Mouse (Mus musculus): ENCODE data around the gene Hs3st3b1. TPM values are rescaled to one million over a fixed set of nuclear protein-coding genes. Genes with fewer than 3 reads are reported as not detected.

Hs3st3b1 gene
- total RNA-seq (2015) (0.38 and 0.55 TPM in 2 replicates), total RNA-seq (2017) (0.59 and 0.77 TPM in 2 replicates)

- ATAC-seq (ENCODE audit: poor library complexity, severe bottlenecking) = peak; percentile 77
Observed at GRCm38 (mm10) chr11:63922091-63922621, at the start of gene Hs3st3b1. Hs3st3b1 (minus strand) TSS chr11:63922290.

- ATAC-seq (ENCODE audit: poor library complexity, severe bottlenecking) = no peak
Observed at GRCm38 (mm10) chr11:63971462-63971861, 49.4 kb upstream of the Hs3st3b1 start.

- no peak for ATAC-seq (ENCODE audit: poor library complexity, severe bottlenecking)
Observed at GRCm38 (mm10) chr11:63970818-63971217, 48.7 kb upstream of the Hs3st3b1 start.

GRCm38 (mm10) chr11:63969205-63969910 is 47.3 kb upstream of the Hs3st3b1 start:
- ATAC-seq (ENCODE audit: poor library complexity, severe bottlenecking) = no peak

- no peak for ATAC-seq (ENCODE audit: poor library complexity, severe bottlenecking)
Observed at GRCm38 (mm10) chr11:63968388-63969035, 46.4 kb upstream of the Hs3st3b1 start.

- no peak for ATAC-seq (ENCODE audit: poor library complexity, severe bottlenecking)
Observed at GRCm38 (mm10) chr11:63967641-63968387, 45.7 kb upstream of the Hs3st3b1 start.

GRCm38 (mm10) chr11:63965437-63965836 is 43.3 kb upstream of the Hs3st3b1 start:
- peak; percentile 76 for ATAC-seq (ENCODE audit: poor library complexity, severe bottlenecking)

GRCm38 (mm10) chr11:63957207-63957606 is 35.1 kb upstream of the Hs3st3b1 start:
- peak; percentile 38 for ATAC-seq (ENCODE audit: poor library complexity, severe bottlenecking)

- no peak for ATAC-seq (ENCODE audit: poor library complexity, severe bottlenecking)
Observed at GRCm38 (mm10) chr11:63956748-63957147, 34.7 kb upstream of the Hs3st3b1 start.

- ATAC-seq (ENCODE audit: poor library complexity, severe bottlenecking) = no peak
Observed at GRCm38 (mm10) chr11:63953887-63954286, 31.8 kb upstream of the Hs3st3b1 start.

GRCm38 (mm10) chr11:63952743-63953191 is 30.7 kb upstream of the Hs3st3b1 start:
- ATAC-seq (ENCODE audit: poor library complexity, severe bottlenecking) = no peak

- ATAC-seq (ENCODE audit: poor library complexity, severe bottlenecking) = peak; percentile 77
Observed at GRCm38 (mm10) chr11:63951831-63952631, 29.9 kb upstream of the Hs3st3b1 start.

- ATAC-seq (ENCODE audit: poor library complexity, severe bottlenecking) = peak; percentile 81
Observed at GRCm38 (mm10) chr11:63948371-63948770, 26.3 kb upstream of the Hs3st3b1 start.

GRCm38 (mm10) chr11:63947024-63947423 is 24.9 kb upstream of the Hs3st3b1 start:
- ATAC-seq (ENCODE audit: poor library complexity, severe bottlenecking) = no peak

- no peak for ATAC-seq (ENCODE audit: poor library complexity, severe bottlenecking)
Observed at GRCm38 (mm10) chr11:63943947-63944346, 21.9 kb upstream of the Hs3st3b1 start.

- ATAC-seq (ENCODE audit: poor library complexity, severe bottlenecking) = no peak
Observed at GRCm38 (mm10) chr11:63943268-63943890, 21.3 kb upstream of the Hs3st3b1 start.

- ATAC-seq (ENCODE audit: poor library complexity, severe bottlenecking) = 0 out of 2 replicates have a peak, but pooled peaks have one; percentile 30
Observed at GRCm38 (mm10) chr11:63942177-63942576, 20.1 kb upstream of the Hs3st3b1 start.

- no peak for ATAC-seq (ENCODE audit: poor library complexity, severe bottlenecking)
Observed at GRCm38 (mm10) chr11:63936641-63937040, 14.6 kb upstream of the Hs3st3b1 start.

GRCm38 (mm10) chr11:63926901-63927300 is 4.8 kb upstream of the Hs3st3b1 start:
- ATAC-seq (ENCODE audit: poor library complexity, severe bottlenecking) = no peak

- peak; percentile 54 for ATAC-seq (ENCODE audit: poor library complexity, severe bottlenecking)
Observed at GRCm38 (mm10) chr11:63925161-63925582, 3.1 kb upstream of the Hs3st3b1 start.

Measured in megakaryocyte, adult 5-6 weeks (primary cell).